In genomic region chr15:95726516-95726915, GRCm38 (mm10) we compare ENCODE assay signal across 15 mouse cellular contexts.
DNase-seq lines count a peak whose midpoint lies in the region; ATAC-seq lines count a peak whose summit lies in the region.
"Had no signal": no experiment of that assay in that cellular context is flagged by ENCODE, and none has a peak within 500 bp of the region (broad histone marks: within the 10 kb centered on the region; RNA-seq: fewer than 3 reads in every experiment).

No protein-coding gene starts in this region.

- no peak overlapping the region for H3K9ac ChIP-seq in kidney, embryonic 15.5 days
- H3K9ac ChIP-seq in midbrain, embryonic 15.5 days = no peak overlapping the region
- H3K9ac ChIP-seq: hindbrain, embryonic 14.5 days; limb, embryonic 15.5 days; liver, postnatal 0 days; stomach, embryonic 15.5 days had no signal

- H3K36me3 ChIP-seq in kidney, embryonic 15.5 days = no peaks in the 10 kb centered on the region
- no peaks in the 10 kb centered on the region for H3K36me3 ChIP-seq in midbrain, embryonic 15.5 days (replicated peaks)
- H3K36me3 ChIP-seq: forebrain, embryonic 10.5 days; G1E; limb, embryonic 15.5 days; stomach, embryonic 15.5 days had no signal

- DNase-seq in kidney, postnatal 10 days = peak; percentile 70
- DNase-seq in thymus, postnatal 4 days = peak; percentile 50
- DNase-seq in thymus, postnatal 0 days (ENCODE audit: low spot score) = no peak
- DNase-seq in heart, postnatal 4 days = peak; percentile 55
- DNase-seq in layer of hippocampus, postnatal 25 days (ENCODE audit: extremely low spot score in 1 of 2, low spot score in 1 of 2) = no peak

- no peaks in the 10 kb centered on the region for H3K9me3 ChIP-seq in kidney, embryonic 15.5 days (replicated peaks)
- H3K9me3 ChIP-seq in midbrain, embryonic 15.5 days = no peaks in the 10 kb centered on the region
- H3K9me3 ChIP-seq: G1E; limb, embryonic 15.5 days; stomach, embryonic 15.5 days had no signal

- no peak overlapping the region for H3K4me2 ChIP-seq in kidney, embryonic 15.5 days
- no peak overlapping the region for H3K4me2 ChIP-seq in midbrain, embryonic 15.5 days
- H3K4me2 ChIP-seq: hindbrain, embryonic 14.5 days; limb, embryonic 15.5 days; midbrain, embryonic 11.5 days; stomach, embryonic 15.5 days had no signal

- H3K27me3 ChIP-seq in kidney, embryonic 15.5 days = no peaks in the 10 kb centered on the region
- no peaks in the 10 kb centered on the region for H3K27me3 ChIP-seq in midbrain, embryonic 15.5 days (replicated peaks)
- H3K27me3 ChIP-seq: limb, embryonic 15.5 days; stomach, embryonic 15.5 days had no signal

- H3K4me3 ChIP-seq in kidney, embryonic 15.5 days (replicated peaks) = no peak overlapping the region
- H3K4me3 ChIP-seq in midbrain, embryonic 15.5 days = no peak overlapping the region
- H3K4me3 ChIP-seq: forebrain, embryonic 10.5 days; limb, embryonic 15.5 days; stomach, embryonic 15.5 days had no signal

- WGBS in kidney, embryonic 15.5 days = 76% methylated on average over 13 of the region's 13 CpGs
- WGBS in midbrain, embryonic 15.5 days = 78% methylated on average over 13 of the region's 13 CpGs

- 0 out of 2 replicates have a peak, but pooled peaks cover 6% of the 10 kb centered on the region for H3K4me1 ChIP-seq in kidney, embryonic 15.5 days
- H3K4me1 ChIP-seq in midbrain, embryonic 15.5 days = no peaks in the 10 kb centered on the region
- H3K4me1 ChIP-seq: forebrain, embryonic 10.5 days; stomach, embryonic 15.5 days had no signal

- no peak overlapping the region for H3K27ac ChIP-seq in kidney, embryonic 15.5 days
- H3K27ac ChIP-seq in midbrain, embryonic 15.5 days = no peak overlapping the region
- H3K27ac ChIP-seq: forebrain, embryonic 10.5 days; hindbrain, embryonic 14.5 days; kidney, postnatal 0 days; limb, embryonic 15.5 days; stomach, embryonic 15.5 days had no signal

- ATAC-seq in kidney, embryonic 15.5 days (replicated peaks; ENCODE audit: low FRiP score) = no peak
- no peak for ATAC-seq in midbrain, embryonic 15.5 days (replicated peaks)

Comparison
In these comparisons a context has a peak if more than half of its experiments do, and no peak if none do; other contexts are left out.
1. DNase-seq: peak in kidney, postnatal 10 days (single experiment), thymus, postnatal 4 days (single experiment) and heart, postnatal 4 days (single experiment); none in thymus, postnatal 0 days (single experiment) and layer of hippocampus, postnatal 25 days (0 of 2).